ENCODE assay signal across 8 mouse cellular contexts in the genomic region with DNA sequence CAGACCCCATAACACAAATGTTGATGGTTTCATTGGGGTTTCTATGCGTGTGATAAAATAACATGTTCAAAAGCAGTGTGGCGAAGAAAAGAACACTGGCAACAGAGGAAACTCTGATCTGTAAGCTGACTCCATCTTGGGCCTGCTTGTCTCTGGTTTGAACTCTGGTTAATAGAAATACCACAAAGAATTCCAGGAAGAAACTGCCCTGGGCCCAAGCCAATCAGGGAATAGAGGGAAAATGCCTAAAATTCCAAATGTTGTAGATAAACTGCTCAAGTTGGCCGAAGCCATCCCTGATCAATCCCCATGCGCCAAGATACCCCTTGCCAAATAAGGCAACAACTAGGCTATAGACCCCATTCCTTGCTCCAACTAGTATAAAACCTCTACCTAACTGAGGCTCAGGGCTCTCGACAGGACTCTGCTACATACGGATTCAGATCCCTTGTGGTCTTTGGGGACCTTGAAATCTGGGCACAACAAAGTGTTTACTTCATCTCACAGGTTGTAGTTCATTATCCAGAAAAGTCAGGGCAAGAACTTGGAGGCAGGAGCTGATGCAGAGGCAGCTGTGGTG.
"Had no signal": no experiment of that assay in that cellular context is flagged by ENCODE, and none has a peak within 500 bp of the region (broad histone marks: within the 10 kb centered on the region; RNA-seq: fewer than 3 reads in every experiment).

No protein-coding gene starts in this region.

- ATAC-seq: liver, embryonic 12.5 days had no signal

- DNase-seq: kidney, adult 11 months; layer of hippocampus, postnatal 36 days; lung, embryonic 14.5 days; lung, postnatal 14 days; right cerebral cortex, adult 18-20 months; right cerebral cortex, postnatal 25 days; thymus, postnatal 36 days had no signal
